Mouse (Mus musculus) G1E (cell line): ENCODE data around the gene Atp2c2. TPM values are rescaled to one million over a fixed set of nuclear protein-coding genes. Genes with fewer than 3 reads are reported as not detected.
A peak's percentile ranks its signal among the peaks of the same experiment; 100 is the strongest.

Experiments
- ATAC-seq: 2 replicates; pipeline ENCODE4 v1.8.0; 2016; ENCODE audit warnings: mild to moderate bottlenecking; ENCODE audit not compliant: insufficient number of reproducible peaks, poor library complexity, low FRiP score, severe bottlenecking; ENCODE audit errors: extremely low read depth
- DNase-seq: peaks from one replicate; pipeline ENCODE4 v3.0.0; 2012; ENCODE audit warnings: low spot score
- H3K27me3 ChIP-seq: 2 replicates; pipeline ENCODE4 v1.6.1; 2012; ENCODE audit warnings: mild to moderate bottlenecking, low read length, inconsistent platforms; ENCODE audit not compliant: insufficient read depth
- H3K36me3 ChIP-seq: replicated peaks from 2 replicates; pipeline ENCODE3; 2012; ENCODE audit warnings: mild to moderate bottlenecking, inconsistent platforms
- H3K4me1 ChIP-seq: 2 replicates; pipeline ENCODE4 v1.6.1; 2012; ENCODE audit warnings: low read depth, low read length, inconsistent platforms, mixed read lengths; ENCODE audit not compliant: insufficient read depth
- H3K4me3 ChIP-seq: 2 replicates; pipeline ENCODE4 v1.5.1; 2012; ENCODE audit warnings: low read depth, mild to moderate bottlenecking, inconsistent platforms, low read length, moderate library complexity, mixed read lengths
- H3K9me3 ChIP-seq: replicated peaks from 2 replicates; pipeline ENCODE4 v1.6.1; 2012; ENCODE audit warnings: inconsistent platforms
- CTCF ChIP-seq: IDR thresholded peaks from 2 replicates; pipeline ENCODE4 v1.5.1; 2012; ENCODE audit warnings: low read depth, low read length, inconsistent platforms, mixed read lengths
- GATA1 ChIP-seq: IDR thresholded peaks from 2 replicates; pipeline ENCODE4 v1.6.1; 2012; ENCODE audit warnings: borderline replicate concordance, low read length, inconsistent platforms, mixed read lengths
- GATA2 ChIP-seq: IDR thresholded peaks from 2 replicates; pipeline ENCODE4 v1.6.1; 2012; ENCODE audit warnings: low read depth, low read length, inconsistent platforms, borderline replicate concordance
- POLR2AphosphoS5 ChIP-seq: IDR thresholded peaks from 2 replicates; pipeline ENCODE4 v1.6.1; 2012; ENCODE audit warnings: low read depth, low read length, inconsistent platforms; ENCODE audit not compliant: insufficient replicate concordance
- TAL1 ChIP-seq: conservative IDR thresholded peaks from 2 replicates; pipeline ENCODE4 v1.6.1; 2012; ENCODE audit warnings: low read depth, low read length, inconsistent platforms, mixed read lengths
- polyA plus RNA-seq: library from polyadenylated mRNA; stranded (reverse); fragments of >175 nt; gene quantifications from 2 replicates; pipeline ENCODE4 v1.2.3, GENCODE M21; 2012
- total RNA-seq, 2 experiments: library from RNA; stranded (forward) in 1 of 2; stranded (reverse) in 1 of 2; fragments of 200-1000 nt in 1 of 2; fragments of >200 nt in 1 of 2; fragmentation: Nextera tagmentation in 1 of 2; gene quantifications; 2 replicates each; pipeline ENCODE4 v1.2.3; 2014 to 2017

Gene Atp2c2
- total and polyA plus RNA-seq, 3 experiments = not detected

DNA sequence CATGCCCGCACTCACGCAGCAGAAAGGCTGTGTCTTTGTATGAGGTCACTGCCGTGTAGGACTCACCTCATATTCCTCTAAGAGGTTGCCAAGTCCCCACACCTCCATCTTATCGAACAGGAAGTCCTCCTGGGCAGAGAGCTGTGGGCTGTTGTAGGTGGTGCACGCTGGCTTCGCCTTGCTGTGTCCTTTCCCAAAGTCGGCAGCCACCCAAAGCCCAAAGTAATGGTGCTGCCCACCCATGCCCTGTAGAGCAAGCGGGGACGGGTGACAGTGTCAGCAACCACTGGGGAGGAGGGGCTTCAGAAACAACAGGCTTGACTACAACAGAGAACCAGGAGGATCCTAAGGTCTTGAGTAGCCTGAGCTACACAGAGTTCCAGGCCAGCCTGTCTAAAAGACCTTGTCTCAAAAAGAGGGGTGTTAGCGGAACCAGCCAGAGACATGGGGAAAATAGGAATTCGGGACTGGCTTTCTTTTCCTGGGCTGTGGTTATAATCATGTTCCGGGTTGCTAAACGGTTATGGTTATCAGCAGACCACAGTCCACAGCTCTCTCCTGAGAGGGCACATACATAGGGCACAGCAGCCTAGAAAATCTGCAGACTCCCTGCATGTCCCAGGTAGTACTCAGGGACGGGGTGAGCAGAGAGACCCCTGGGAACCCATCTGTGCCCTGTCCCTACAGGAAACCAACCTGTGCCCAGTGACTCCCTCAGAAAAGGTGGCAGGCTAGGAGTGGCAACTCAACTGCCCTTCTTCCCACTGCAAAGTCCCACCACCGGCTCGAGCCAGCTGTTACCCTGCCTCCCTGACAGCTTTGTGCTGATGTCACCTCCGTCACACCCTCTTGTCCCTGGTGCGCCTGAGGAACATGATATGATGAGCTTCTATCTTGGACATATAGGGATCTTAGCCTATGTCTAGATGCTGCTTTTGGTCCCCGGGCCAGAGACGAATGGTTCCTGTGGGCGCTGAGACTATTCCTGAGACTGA lies 62.7 kb downstream of the Atp2c2 start:
- H3K9me3 ChIP-seq = no peaks in the 10 kb centered on the region
- no peak overlapping the region for H3K4me3 ChIP-seq
- no peak for DNase-seq
- no peaks in the 10 kb centered on the region; the same call in 1 of the 2 replicates for H3K4me1 ChIP-seq
- H3K36me3 ChIP-seq = peaks cover 78% of the 10 kb centered on the region
- no peak for TF ChIP-seq CTCF
- TF ChIP-seq GATA1 = no peak
- no peak for TF ChIP-seq POLR2AphosphoS5
- no peak for TF ChIP-seq TAL1
- no peak for TF ChIP-seq GATA2
- ATAC-seq = no peak
- no peaks in the 10 kb centered on the region for H3K27me3 ChIP-seq

DNA sequence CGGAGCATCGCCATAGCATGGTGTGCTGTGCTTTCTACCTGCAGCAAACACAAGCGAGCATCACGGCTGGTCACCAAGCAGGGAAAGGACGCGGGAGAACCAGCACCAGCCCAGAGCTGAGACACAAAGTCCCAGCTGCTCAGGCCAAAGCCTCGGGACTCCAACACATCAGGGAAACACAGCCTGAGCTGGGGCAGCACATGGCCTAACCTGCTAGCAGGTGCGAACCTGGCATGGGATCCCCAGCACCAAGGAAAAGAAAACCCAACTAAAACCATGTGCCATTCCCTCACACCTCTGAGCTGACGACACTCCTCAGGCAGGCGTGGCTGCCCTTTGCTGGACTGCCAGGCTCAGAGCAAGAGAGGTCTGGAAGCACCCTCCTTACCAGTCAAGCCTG lies 65.5 kb downstream of the Atp2c2 start:
- H3K27me3 ChIP-seq = no peaks in the 10 kb centered on the region
- no peaks in the 10 kb centered on the region; the same call in 1 of the 2 replicates for H3K4me1 ChIP-seq
- ATAC-seq (no peak), DNase-seq (no peak)
- no peak for TF ChIP-seq CTCF
- no peak for TF ChIP-seq TAL1
- TF ChIP-seq GATA1 = no peak
- TF ChIP-seq POLR2AphosphoS5 = no peak
- no peak for TF ChIP-seq GATA2
- no peaks in the 10 kb centered on the region for H3K9me3 ChIP-seq
- peaks cover 91% of the 10 kb centered on the region for H3K36me3 ChIP-seq
- no peak overlapping the region for H3K4me3 ChIP-seq

DNA sequence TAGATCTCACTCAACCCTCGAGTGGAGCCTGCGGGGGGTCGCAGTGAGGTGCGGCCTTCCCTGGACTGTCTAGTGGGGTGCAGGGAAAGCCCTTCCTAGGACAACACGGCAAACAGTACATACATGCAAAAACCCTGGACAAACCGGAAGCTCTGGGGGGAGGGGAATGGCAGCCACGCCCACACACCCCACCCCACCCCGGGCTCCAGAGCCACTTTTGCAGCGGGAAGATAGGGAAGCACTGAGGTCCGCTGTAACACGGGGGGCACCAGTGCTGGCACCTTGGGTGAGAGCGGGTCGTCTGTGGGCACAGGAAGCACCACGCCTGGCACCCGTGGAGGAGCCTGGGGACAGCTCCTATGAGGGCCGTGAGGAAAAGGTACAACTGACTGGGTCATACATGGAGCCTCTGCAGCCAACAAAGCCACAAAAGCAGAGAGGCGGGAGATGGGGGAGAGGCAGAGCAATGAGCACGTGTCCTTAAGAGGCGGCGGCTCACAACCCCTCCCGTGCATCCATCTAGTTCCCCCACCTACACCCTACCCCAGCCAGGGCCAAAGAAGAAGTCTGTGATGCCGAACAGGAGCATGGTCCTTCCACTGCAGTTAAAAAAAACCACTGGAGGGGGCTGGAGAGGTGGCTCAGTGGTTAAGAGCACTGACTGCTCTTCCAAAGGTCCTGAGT lies 66.1 kb downstream of the Atp2c2 start:
- no peaks in the 10 kb centered on the region for H3K9me3 ChIP-seq
- peaks cover 89% of the 10 kb centered on the region for H3K36me3 ChIP-seq
- no peak overlapping the region for H3K4me3 ChIP-seq
- DNase-seq (no peak), ATAC-seq (no peak)
- H3K4me1 ChIP-seq = no peaks in the 10 kb centered on the region; the same call in 1 of the 2 replicates
- H3K27me3 ChIP-seq = no peaks in the 10 kb centered on the region
- TF ChIP-seq GATA2 (no peak), CTCF (no peak), TAL1 (no peak), POLR2AphosphoS5 (no peak), GATA1 (no peak)

DNA sequence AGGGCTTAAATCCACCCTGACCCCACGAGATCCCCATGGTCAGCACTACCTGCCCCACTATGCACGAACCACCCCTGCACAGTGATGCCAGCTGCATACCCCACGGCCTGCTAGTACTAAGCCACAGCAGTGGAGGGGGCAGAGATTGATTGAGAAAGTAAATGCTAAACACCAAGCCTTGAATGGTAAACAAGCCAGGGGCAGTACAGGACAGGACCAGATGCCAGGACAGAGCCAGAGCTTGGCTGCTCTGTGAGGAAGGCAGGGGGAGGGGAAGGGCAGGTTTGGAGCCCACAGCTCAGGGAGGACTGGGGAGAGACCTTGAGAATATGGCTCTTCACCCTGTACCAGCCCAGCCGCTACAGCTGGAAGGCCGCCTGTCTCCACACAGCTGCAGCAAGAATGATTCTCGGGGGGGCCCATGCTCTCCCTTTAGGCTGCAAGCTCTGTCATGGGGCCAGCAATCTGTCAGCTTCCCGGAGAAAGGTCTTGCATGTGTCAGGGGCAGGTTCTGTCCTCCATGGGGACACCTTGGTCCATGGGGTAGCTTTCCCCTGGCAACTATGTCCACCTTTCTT lies 76.9 kb downstream of the Atp2c2 start:
- DNase-seq = no peak
- peaks cover 42% of the 10 kb centered on the region for H3K4me1 ChIP-seq
- no peak overlapping the region; the same call in 1 of the 2 replicates for H3K4me3 ChIP-seq
- no peak for TF ChIP-seq POLR2AphosphoS5
- no peak for TF ChIP-seq GATA1
- no peak for TF ChIP-seq CTCF
- no peak for TF ChIP-seq TAL1
- H3K9me3 ChIP-seq = no peaks in the 10 kb centered on the region
- H3K36me3 ChIP-seq = peaks cover 36% of the 10 kb centered on the region
- H3K27me3 ChIP-seq = 0 out of 2 replicates have a peak, but pooled peaks cover 11% of the 10 kb centered on the region
- no peak for ATAC-seq

GRCm38 (mm10) chr8:119777765-119778164 lies 78.0 kb downstream of the Atp2c2 start:
- Histone ChIP-seq H3K9me3 (no peaks in the 10 kb centered on the region), H3K27me3 (0 out of 2 replicates have a peak, but pooled peaks cover 11% of the 10 kb centered on the region), H3K4me1 (peaks cover 42% of the 10 kb centered on the region), H3K36me3 (peaks cover 29% of the 10 kb centered on the region), H3K4me3 (peak overlapping the region; percentile 79)
- ATAC-seq (peak; percentile 1; the same call in 1 of the 2 replicates), DNase-seq (peak; percentile 38)
- TF ChIP-seq GATA1 (no peak), TAL1 (no peak), GATA2 (no peak), CTCF (no peak), POLR2AphosphoS5 (no peak)

GRCm38 (mm10) chr8:119778263-119778662 lies 78.5 kb downstream of the Atp2c2 start, which contains the start of gene Tldc1:
Gene Tldc1 (minus strand): TSS chr8:119778416.
- H3K4me1 ChIP-seq = peaks cover 42% of the 10 kb centered on the region
- TF ChIP-seq GATA1 (no peak), POLR2AphosphoS5 (no peak)
- peak within 1 kb of the TSS; percentile 79 for H3K4me3 ChIP-seq
- ATAC-seq (peak; percentile 98), DNase-seq (peak; percentile 99)
- H3K27me3 ChIP-seq = 0 out of 2 replicates have a peak, but pooled peaks cover 11% of the 10 kb centered on the region
- no peaks in the 10 kb centered on the region for H3K9me3 ChIP-seq
- H3K36me3 ChIP-seq = peaks cover 25% of the 10 kb centered on the region
